Mouse (Mus musculus) myocyte (in vitro differentiated cells): ENCODE measurements around the gene Nsg2.

Experiments
- CEBPB ChIP-seq: IDR thresholded peaks from 2 replicates; pipeline ENCODE4 v1.6.1; 2011; ENCODE audit warnings: mild to moderate bottlenecking, moderate library complexity; ENCODE audit not compliant: poor library complexity, insufficient read depth, severe bottlenecking
- E2F4 ChIP-seq: IDR thresholded peaks from one replicate; pipeline ENCODE4 v1.6.1; 2011; ENCODE audit warnings: mild to moderate bottlenecking, control low read depth, moderate library complexity; ENCODE audit not compliant: insufficient read depth
- MAX ChIP-seq: IDR thresholded peaks from one replicate; pipeline ENCODE4 v1.6.1; 2011; ENCODE audit warnings: low read depth, mild to moderate bottlenecking, control low read depth
- MYOD1 ChIP-seq, 3 experiments: IDR thresholded peaks; one replicate each; pipeline ENCODE4 v1.6.1; 2011; ENCODE audit warnings: control low read depth in 2 of 3, low read depth in 2 of 3, mild to moderate bottlenecking in 2 of 3, moderate library complexity in 1 of 3; ENCODE audit not compliant: insufficient read length in 2 of 3, control insufficient read depth in 1 of 3
- MYOG ChIP-seq, 3 experiments: IDR thresholded peaks; one replicate each; pipeline ENCODE4 v1.6.1; 2011; ENCODE audit warnings: control low read depth in 2 of 3, low read depth in 2 of 3, mild to moderate bottlenecking in 2 of 3; ENCODE audit not compliant: insufficient read length in 2 of 3, control insufficient read depth in 1 of 3, insufficient read depth in 1 of 3
- POLR2A ChIP-seq: IDR thresholded peaks from one replicate; pipeline ENCODE4 v1.6.1; 2011; ENCODE audit warnings: low read depth, mild to moderate bottlenecking, control low read depth, moderate library complexity; ENCODE audit not compliant: insufficient read length
- POLR2AphosphoS2 ChIP-seq: IDR thresholded peaks from one replicate; pipeline ENCODE4 v1.6.1; 2011; ENCODE audit warnings: low read depth, control low read depth; ENCODE audit not compliant: insufficient read length
- SRF ChIP-seq: IDR thresholded peaks from one replicate; pipeline ENCODE4 v1.6.1; 2011; ENCODE audit warnings: low read depth; ENCODE audit not compliant: control insufficient read depth, insufficient read length
- TCF12 ChIP-seq: IDR thresholded peaks from one replicate; pipeline ENCODE4 v1.6.1; 2011; ENCODE audit warnings: mild to moderate bottlenecking, control low read depth; ENCODE audit not compliant: poor library complexity, insufficient read depth, severe bottlenecking
- TCF3 ChIP-seq: IDR thresholded peaks from one replicate; pipeline ENCODE4 v1.6.1; 2011; ENCODE audit warnings: low read depth, control low read depth; ENCODE audit not compliant: insufficient read length
- USF1 ChIP-seq: IDR thresholded peaks from one replicate; pipeline ENCODE4 v1.6.1; 2011; ENCODE audit warnings: low read depth, mild to moderate bottlenecking, control low read depth, moderate library complexity

DNA sequence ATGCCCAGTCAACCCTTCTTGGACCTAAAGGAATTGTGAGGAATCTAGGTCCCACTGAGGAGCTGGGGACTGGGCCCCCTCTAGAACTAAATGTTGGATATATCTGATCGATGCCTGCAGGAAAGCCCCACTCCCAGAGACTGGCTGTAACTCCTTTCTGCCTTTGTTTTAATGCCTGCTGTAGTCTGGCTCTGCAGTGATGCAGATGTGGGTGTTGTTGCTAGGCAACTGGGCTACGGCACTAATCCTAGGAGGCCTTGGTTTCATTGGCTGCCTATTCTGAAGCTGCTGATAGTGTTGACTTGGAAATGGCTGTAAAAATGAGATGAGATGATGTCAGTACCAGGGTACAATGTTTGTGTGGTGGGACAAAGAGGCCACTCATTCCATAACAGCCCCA is 87.1 kb downstream of the Nsg2 start:
- TF ChIP-seq MAX: no peak
- TF ChIP-seq POLR2A: no peak
- TF ChIP-seq CEBPB: no peak
- TF ChIP-seq MYOD1 (IDR thresholded peaks at IDR 0.05; ENCODE audit: control insufficient read depth in 1 of 3, insufficient read length in 2 of 3, low read depth in 2 of 3): no peak
- no peak for TF ChIP-seq TCF12
- TF ChIP-seq E2F4: no peak
- no peak for TF ChIP-seq TCF3
- TF ChIP-seq MYOG (IDR thresholded peaks at IDR 0.05; ENCODE audit: control insufficient read depth in 1 of 3, insufficient read depth in 1 of 3, insufficient read length in 2 of 3, low read depth in 2 of 3): no peak
- no peak for TF ChIP-seq USF1
- no peak for TF ChIP-seq POLR2AphosphoS2
- no peak for TF ChIP-seq SRF
